ENCODE assay signal across 10 mouse cellular contexts in the genomic region with DNA sequence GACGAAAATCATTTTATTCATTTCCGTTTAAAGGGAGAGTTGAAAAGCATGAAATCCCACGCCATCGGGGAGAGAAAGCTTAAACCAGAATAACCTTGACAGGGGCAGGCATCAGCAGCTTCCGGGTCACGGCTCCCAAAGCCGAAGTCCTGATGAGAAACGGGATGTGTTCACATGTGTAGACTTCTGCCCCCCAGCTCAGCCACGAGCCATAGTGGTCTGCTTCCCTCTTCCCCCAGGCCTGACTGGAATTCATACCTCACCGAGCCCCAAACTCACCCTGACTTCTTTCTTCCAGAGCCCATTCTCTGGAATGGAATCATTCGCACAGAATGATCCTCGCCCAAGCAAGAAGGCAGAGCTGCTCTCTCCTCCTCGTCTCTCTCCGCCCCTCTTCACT.
DNase-seq lines count a peak whose midpoint lies in the region; ATAC-seq lines count a peak whose summit lies in the region.
"Had no signal": no experiment of that assay in that cellular context is flagged by ENCODE, and none has a peak within 500 bp of the region (broad histone marks: within the 10 kb centered on the region; RNA-seq: fewer than 3 reads in every experiment).

No protein-coding gene starts in this region.

- H3K9me3 ChIP-seq in kidney, embryonic 14.5 days (ENCODE audit: control insufficient read depth, low read length): no peaks in the 10 kb centered on the region
- no peaks in the 10 kb centered on the region for H3K9me3 ChIP-seq in forebrain, embryonic 12.5 days
- H3K9me3 ChIP-seq in intestine, embryonic 15.5 days: no peaks in the 10 kb centered on the region
- H3K9me3 ChIP-seq in midbrain, embryonic 15.5 days: no peaks in the 10 kb centered on the region

- no peak for DNase-seq in kidney, adult 18-20 months
- DNase-seq in urinary bladder, postnatal 36 days (ENCODE audit: low spot score in 2 of 2): no peak
- no peak for DNase-seq in adrenal gland, postnatal 14 days
- no peak for DNase-seq in thymus, postnatal 36 days

- H3K36me3 ChIP-seq in kidney, embryonic 14.5 days (ENCODE audit: control insufficient read depth, insufficient read depth, low read length): no peaks in the 10 kb centered on the region
- no peaks in the 10 kb centered on the region for H3K36me3 ChIP-seq in forebrain, embryonic 12.5 days (replicated peaks)
- H3K36me3 ChIP-seq in intestine, embryonic 15.5 days: no peaks in the 10 kb centered on the region
- H3K36me3 ChIP-seq in midbrain, embryonic 15.5 days (replicated peaks): no peaks in the 10 kb centered on the region

- WGBS in kidney, embryonic 14.5 days: 16% methylated on average over 14 of the region's 14 CpGs
- WGBS in forebrain, embryonic 12.5 days: 19% methylated on average over 14 of the region's 14 CpGs
- WGBS in intestine, embryonic 15.5 days: 31% methylated on average over 14 of the region's 14 CpGs
- WGBS in midbrain, embryonic 15.5 days: 12% methylated on average over 14 of the region's 14 CpGs

- H3K9ac ChIP-seq in kidney, embryonic 14.5 days (ENCODE audit: low read depth, low read length): no peak overlapping the region
- peak overlapping the region; percentile 25; the same call in 1 of the 2 replicates for H3K9ac ChIP-seq in forebrain, embryonic 12.5 days
- no peak overlapping the region for H3K9ac ChIP-seq in intestine, embryonic 15.5 days
- H3K9ac ChIP-seq in midbrain, embryonic 15.5 days: no peak overlapping the region

- peaks cover 8% of the 10 kb centered on the region; the same call in 1 of the 2 replicates for H3K4me1 ChIP-seq in kidney, embryonic 14.5 days (ENCODE audit: control insufficient read depth, insufficient read depth, low read length)
- peaks cover 8% of the 10 kb centered on the region for H3K4me1 ChIP-seq in forebrain, embryonic 12.5 days
- 0 out of 2 replicates have a peak, but pooled peaks cover 3% of the 10 kb centered on the region for H3K4me1 ChIP-seq in intestine, embryonic 15.5 days (replicated peaks)
- peaks cover 21% of the 10 kb centered on the region for H3K4me1 ChIP-seq in midbrain, embryonic 15.5 days

- H3K4me2 ChIP-seq in kidney, embryonic 14.5 days (replicated peaks; ENCODE audit: low read depth, low read length): peak overlapping the region; percentile 33
- H3K4me2 ChIP-seq in forebrain, embryonic 12.5 days: peak overlapping the region; percentile 52
- H3K4me2 ChIP-seq in intestine, embryonic 15.5 days (replicated peaks): peak overlapping the region; percentile 47
- H3K4me2 ChIP-seq in midbrain, embryonic 15.5 days: peak overlapping the region; percentile 56

- no peaks in the 10 kb centered on the region for H3K27me3 ChIP-seq in kidney, embryonic 14.5 days (ENCODE audit: control insufficient read depth, insufficient read depth, low read length)
- peaks cover 9% of the 10 kb centered on the region; the same call in 1 of the 2 replicates for H3K27me3 ChIP-seq in forebrain, embryonic 12.5 days
- H3K27me3 ChIP-seq in intestine, embryonic 15.5 days (replicated peaks): no peaks in the 10 kb centered on the region
- no peaks in the 10 kb centered on the region; the same call in 1 of the 2 replicates for H3K27me3 ChIP-seq in midbrain, embryonic 15.5 days (replicated peaks)

- no peak for ATAC-seq in kidney, embryonic 14.5 days (ENCODE audit: low FRiP score, low TSS enrichment)
- ATAC-seq in forebrain, embryonic 12.5 days (ENCODE audit: low FRiP score): no peak
- ATAC-seq in intestine, embryonic 15.5 days: no peak
- no peak; the same call in 1 of the 2 replicates for ATAC-seq in midbrain, embryonic 15.5 days (replicated peaks)

- H3K4me3 ChIP-seq in kidney, embryonic 14.5 days (ENCODE audit: low read length): peak overlapping the region; percentile 12
- H3K4me3 ChIP-seq in forebrain, embryonic 12.5 days (replicated peaks): peak overlapping the region; percentile 10
- H3K4me3 ChIP-seq in intestine, embryonic 15.5 days (replicated peaks): no peak overlapping the region
- H3K4me3 ChIP-seq in midbrain, embryonic 15.5 days: peak overlapping the region; percentile 30
- H3K4me3 ChIP-seq: layer of hippocampus, adult 2 months; myocyte had no signal

- no peak overlapping the region for H3K27ac ChIP-seq in kidney, embryonic 14.5 days (ENCODE audit: low read depth, low read length)
- no peak overlapping the region for H3K27ac ChIP-seq in forebrain, embryonic 12.5 days
- H3K27ac ChIP-seq in intestine, embryonic 15.5 days: no peak overlapping the region
- no peak overlapping the region for H3K27ac ChIP-seq in midbrain, embryonic 15.5 days
- H3K27ac ChIP-seq: layer of hippocampus, adult 2 months had no signal
